ENCODE assay signal across 13 mouse cellular contexts in the genomic region with DNA sequence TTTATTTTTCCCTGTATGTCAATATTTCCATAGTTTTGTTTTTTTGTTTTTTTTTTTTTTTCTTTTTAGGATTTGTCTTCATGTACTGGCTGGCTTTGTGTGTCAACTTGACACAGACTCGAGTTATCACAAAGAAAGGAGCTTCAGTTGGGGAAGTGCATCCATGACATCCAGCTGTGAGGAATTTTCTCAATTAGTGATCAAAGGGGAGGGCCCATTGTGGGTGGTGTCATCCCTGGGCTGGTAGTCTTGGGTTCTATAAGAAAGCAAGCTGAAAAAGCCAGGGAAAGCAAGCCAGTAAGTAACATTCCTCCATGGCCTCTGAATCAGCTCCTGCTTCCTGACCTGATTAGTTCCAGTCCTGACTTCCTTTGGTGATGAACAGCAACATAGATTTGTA.
"Had no signal": no experiment of that assay in that cellular context is flagged by ENCODE, and none has a peak within 500 bp of the region (broad histone marks: within the 10 kb centered on the region; RNA-seq: fewer than 3 reads in every experiment).

No protein-coding gene starts in this region.

- DNase-seq: gastrocnemius, adult 2 months; gastrocnemius, postnatal 10 days; gastrocnemius, postnatal 25 days; heart, adult 18-20 months; heart, postnatal 10 days; heart, postnatal 4 days; kidney, adult 18-20 months; kidney, adult 8-10 months; kidney, postnatal 10 days; kidney, postnatal 25 days; kidney, postnatal 4 days; layer of hippocampus, postnatal 36 days; left cerebral cortex, postnatal 4 days had no signal
